In genomic region chr10:127522088-127522581, GRCm38 (mm10) we compare ENCODE assay signal across 1 mouse cellular context.
TF ChIP-seq lines count a peak whose summit lies in the region.

Shmt2 (minus strand) TSS chr10:127522444.

TF ChIP-seq in CH12.LX, 34 proteins besides CTCF, POLR2A, EP300 and RAD21 (continued from another document):
- TF ChIP-seq SMC3 (IDR thresholded peaks at IDR 0.05; ENCODE audit: low read depth, low read length) (no peak), ETS1 (conservative IDR thresholded peaks at IDR 0.05; ENCODE audit: low read depth, low read length) (peak; percentile 7; the same call in 1 of the 2 replicates), SIN3A (IDR thresholded peaks at IDR 0.05; ENCODE audit: low read length) (peak; percentile 90), CHD1 (IDR thresholded peaks at IDR 0.05; ENCODE audit: low read depth, low read length) (no peak), ZC3H11A (IDR thresholded peaks at IDR 0.05; ENCODE audit: low read depth, low read length) (no peak), USF2 (conservative IDR thresholded peaks at IDR 0.05; ENCODE audit: low read depth, low read length) (no peak), E2F4 (IDR thresholded peaks at IDR 0.05; ENCODE audit: insufficient replicate concordance, low read depth, low read length) (no peak), ZNF384 (IDR thresholded peaks at IDR 0.05; ENCODE audit: low read depth, low read length) (peak; percentile 90), POLR2AphosphoS2 (IDR thresholded peaks at IDR 0.05; ENCODE audit: low read depth, low read length) (no peak)
